Mouse (Mus musculus) MEL (cell line): Measurements from ENCODE around the gene Ranbp2. TPM values are rescaled to one million over a fixed set of nuclear protein-coding genes. Genes with fewer than 3 reads are reported as not detected.

Source experiments
- DNase-seq: peaks from one replicate; pipeline ENCODE4 v3.0.0; 2011; ENCODE audit warnings: low read depth, low spot score
- H3K27ac ChIP-seq: 2 replicates; pipeline ENCODE4 v1.5.1; 2012; ENCODE audit warnings: low read depth, mild to moderate bottlenecking, control low read depth, low read length, moderate library complexity; ENCODE audit not compliant: control insufficient read depth
- H3K27me3 ChIP-seq, 2 experiments: fragments of 150-350 bp in 1 of 2; sonication (generic) in 1 of 2; 2 replicates each; pipeline ENCODE4 v1.6.1; 2012; ENCODE audit warnings: low read length in 2 of 2, mild to moderate bottlenecking in 2 of 2, improper control_type of control experiment in 1 of 2, moderate library complexity in 1 of 2; ENCODE audit not compliant: insufficient read depth in 2 of 2, control insufficient read depth in 1 of 2
- H3K36me3 ChIP-seq, 2 experiments: 2 replicates each; pipeline ENCODE4 v1.6.1; 2012 to 2014; ENCODE audit warnings: low read length in 2 of 2, improper control_type of control experiment in 1 of 2, inconsistent platforms in 1 of 2, mild to moderate bottlenecking in 1 of 2; ENCODE audit not compliant: insufficient read depth in 2 of 2, control insufficient read depth in 1 of 2
- H3K4me1 ChIP-seq, 2 experiments: fragments of 150-350 bp in 1 of 2; sonication (generic) in 1 of 2; 2 replicates each; pipeline ENCODE4 v1.6.1; 2012; ENCODE audit warnings: low read length in 2 of 2, improper control_type of control experiment in 1 of 2, mild to moderate bottlenecking in 1 of 2; ENCODE audit not compliant: insufficient read depth in 2 of 2, control insufficient read depth in 1 of 2
- H3K4me3 ChIP-seq, 2 experiments: fragments of 150-350 bp in 1 of 2; sonication (generic) in 1 of 2; 2 replicates each; pipeline ENCODE4 v1.5.1; 2012; ENCODE audit warnings: low read depth in 2 of 2, low read length in 2 of 2, mild to moderate bottlenecking in 2 of 2, moderate library complexity in 2 of 2, control low read depth in 1 of 2, improper control_type of control experiment in 1 of 2; ENCODE audit not compliant: control insufficient read depth in 1 of 2, insufficient read depth in 1 of 2
- H3K79me2 ChIP-seq: 2 replicates; pipeline ENCODE4 v1.6.1; 2012; ENCODE audit warnings: mild to moderate bottlenecking, low read length, moderate library complexity; ENCODE audit not compliant: control insufficient read depth, poor library complexity, insufficient read depth
- H3K9ac ChIP-seq: 2 replicates; pipeline ENCODE4 v1.6.1; 2012; ENCODE audit warnings: low read depth, mild to moderate bottlenecking, control low read depth, low read length, moderate library complexity; ENCODE audit not compliant: control insufficient read depth, poor library complexity, severe bottlenecking
- H3K9me3 ChIP-seq: fragments of 150-350 bp; sonication (generic); replicated peaks from 2 replicates; pipeline ENCODE4 v1.6.1; 2012; ENCODE audit warnings: mild to moderate bottlenecking, low read length, improper control_type of control experiment, moderate library complexity; ENCODE audit not compliant: insufficient read depth
- BHLHE40 ChIP-seq: IDR thresholded peaks from 2 replicates; pipeline ENCODE4 v1.6.1; 2012; ENCODE audit warnings: low read depth, mild to moderate bottlenecking, inconsistent platforms, low read length, improper control_type of control experiment, borderline replicate concordance
- CHD1 ChIP-seq: IDR thresholded peaks from 2 replicates; pipeline ENCODE4 v1.6.1; 2012; ENCODE audit warnings: low read depth, mild to moderate bottlenecking, inconsistent platforms, low read length, improper control_type of control experiment
- CHD2 ChIP-seq: IDR thresholded peaks from 2 replicates; pipeline ENCODE4 v1.6.1; 2011; ENCODE audit warnings: low read length, improper control_type of control experiment
- CTCF ChIP-seq, 3 experiments: IDR thresholded peaks in 2 of 3; conservative IDR thresholded peaks in 1 of 3; 2 replicates each; pipeline ENCODE4 v1.5.1; 2011 to 2012; ENCODE audit warnings: low read length in 3 of 3, low read depth in 2 of 3, mild to moderate bottlenecking in 2 of 3, improper control_type of control experiment in 1 of 3, inconsistent platforms in 1 of 3, mixed read lengths in 1 of 3, moderate library complexity in 1 of 3; ENCODE audit not compliant: control insufficient read depth in 1 of 3, insufficient read depth in 1 of 3, poor library complexity in 1 of 3, severe bottlenecking in 1 of 3
- E2F4 ChIP-seq: IDR thresholded peaks from 2 replicates; pipeline ENCODE4 v1.6.1; 2011; ENCODE audit warnings: low read depth, low read length, improper control_type of control experiment, borderline replicate concordance
- ELF1 ChIP-seq: IDR thresholded peaks from 2 replicates; pipeline ENCODE4 v1.6.1; 2014; ENCODE audit warnings: low read depth, mild to moderate bottlenecking, inconsistent platforms, low read length, improper control_type of control experiment, moderate library complexity
- EP300 ChIP-seq, 2 experiments: IDR thresholded peaks; 2 replicates each; pipeline ENCODE4 v1.6.1; 2011; ENCODE audit warnings: improper control_type of control experiment in 2 of 2, low read length in 2 of 2, low read depth in 1 of 2, mild to moderate bottlenecking in 1 of 2
- ETS1 ChIP-seq: IDR thresholded peaks from 2 replicates; pipeline ENCODE4 v1.6.1; 2012; ENCODE audit warnings: low read depth, mild to moderate bottlenecking, inconsistent platforms, low read length, improper control_type of control experiment, moderate library complexity
- GABPA ChIP-seq: IDR thresholded peaks from 2 replicates; pipeline ENCODE4 v1.6.1; 2012; ENCODE audit warnings: low read depth, mild to moderate bottlenecking, inconsistent platforms, low read length, improper control_type of control experiment, moderate library complexity
- HCFC1 ChIP-seq: IDR thresholded peaks from 2 replicates; pipeline ENCODE4 v1.6.1; 2012; ENCODE audit warnings: low read depth, mild to moderate bottlenecking, inconsistent platforms, low read length, improper control_type of control experiment, moderate library complexity
- JUND ChIP-seq: IDR thresholded peaks from 2 replicates; pipeline ENCODE4 v1.6.1; 2011; ENCODE audit warnings: low read depth, mild to moderate bottlenecking, improper control_type of control experiment, low read length
- KAT2A ChIP-seq: conservative IDR thresholded peaks from 2 replicates; pipeline ENCODE4 v1.6.1; 2012; ENCODE audit warnings: low read depth, low read length, improper control_type of control experiment, inconsistent platforms
- MAFK ChIP-seq: IDR thresholded peaks from 2 replicates; pipeline ENCODE4 v1.6.1; 2011; ENCODE audit warnings: low read depth, mild to moderate bottlenecking, low read length, improper control_type of control experiment, borderline replicate concordance
- MAX ChIP-seq: IDR thresholded peaks from 2 replicates; pipeline ENCODE4 v1.6.1; 2011; ENCODE audit warnings: low read length, improper control_type of control experiment
- MAZ ChIP-seq: IDR thresholded peaks from 2 replicates; pipeline ENCODE4 v1.6.1; 2012; ENCODE audit warnings: low read depth, mild to moderate bottlenecking, inconsistent platforms, low read length, improper control_type of control experiment
- MEF2A ChIP-seq: IDR thresholded peaks from 2 replicates; pipeline ENCODE4 v1.6.1; 2014; ENCODE audit warnings: low read depth, mild to moderate bottlenecking, inconsistent platforms, low read length, improper control_type of control experiment; ENCODE audit not compliant: poor library complexity, insufficient replicate concordance, severe bottlenecking; ENCODE audit errors: extremely low read depth
- MXI1 ChIP-seq: IDR thresholded peaks from 2 replicates; pipeline ENCODE4 v1.6.1; 2011; ENCODE audit warnings: mild to moderate bottlenecking, low read depth, low read length, improper control_type of control experiment
- MYB ChIP-seq: IDR thresholded peaks from 2 replicates; pipeline ENCODE4 v1.6.1; 2011; ENCODE audit warnings: mild to moderate bottlenecking, low read depth, low read length, improper control_type of control experiment
- MYC ChIP-seq: IDR thresholded peaks from 2 replicates; pipeline ENCODE4 v1.6.1; 2011; ENCODE audit warnings: low read depth, mild to moderate bottlenecking, low read length, improper control_type of control experiment, moderate library complexity
- NELFE ChIP-seq: IDR thresholded peaks from 2 replicates; pipeline ENCODE4 v1.6.1; 2011; ENCODE audit warnings: low read depth, low read length, improper control_type of control experiment
- NRF1 ChIP-seq: IDR thresholded peaks from 2 replicates; pipeline ENCODE4 v1.6.1; 2014; ENCODE audit warnings: low read depth, mild to moderate bottlenecking, inconsistent platforms, low read length, improper control_type of control experiment, moderate library complexity; ENCODE audit not compliant: poor library complexity, insufficient read depth, severe bottlenecking
- POLR2A ChIP-seq, 2 experiments: IDR thresholded peaks; 2 replicates each; pipeline ENCODE4 v1.6.1; 2011 to 2012; ENCODE audit warnings: low read length in 2 of 2, mild to moderate bottlenecking in 2 of 2, control low read depth in 1 of 2, improper control_type of control experiment in 1 of 2, low read depth in 1 of 2, moderate library complexity in 1 of 2; ENCODE audit not compliant: control insufficient read depth in 1 of 2, insufficient read depth in 1 of 2, poor library complexity in 1 of 2
- POLR2AphosphoS2 ChIP-seq: IDR thresholded peaks from 2 replicates; pipeline ENCODE4 v1.6.1; 2011; ENCODE audit warnings: low read length, improper control_type of control experiment
- POLR2AphosphoS5 ChIP-seq: IDR thresholded peaks from 2 replicates; pipeline ENCODE4 v1.6.1; 2012; ENCODE audit warnings: low read depth, borderline replicate concordance, mild to moderate bottlenecking, inconsistent platforms, low read length, moderate library complexity, mixed read lengths
- RAD21 ChIP-seq: IDR thresholded peaks from 2 replicates; pipeline ENCODE4 v1.6.1; 2011; ENCODE audit warnings: mild to moderate bottlenecking, low read depth, low read length, improper control_type of control experiment
- RCOR1 ChIP-seq: IDR thresholded peaks from 2 replicates; pipeline ENCODE4 v1.6.1; 2012; ENCODE audit warnings: low read depth, mild to moderate bottlenecking, inconsistent platforms, low read length, improper control_type of control experiment
- SIN3A ChIP-seq: IDR thresholded peaks from 2 replicates; pipeline ENCODE4 v1.6.1; 2012; ENCODE audit warnings: low read length, improper control_type of control experiment, inconsistent platforms
- SMC3 ChIP-seq: IDR thresholded peaks from 2 replicates; pipeline ENCODE4 v1.6.1; 2011; ENCODE audit warnings: low read depth, low read length, improper control_type of control experiment
- TAL1 ChIP-seq: IDR thresholded peaks from 2 replicates; pipeline ENCODE4 v1.6.1; 2012; ENCODE audit warnings: mild to moderate bottlenecking, inconsistent platforms, low read length, moderate library complexity, mixed read lengths
- TBP ChIP-seq: IDR thresholded peaks from 2 replicates; pipeline ENCODE4 v1.8.0; 2011; ENCODE audit warnings: low read depth, low read length, improper control_type of control experiment
- TCF12 ChIP-seq: IDR thresholded peaks from 2 replicates; pipeline ENCODE4 v1.6.1; 2014; ENCODE audit warnings: low read depth, mild to moderate bottlenecking, inconsistent platforms, low read length, improper control_type of control experiment, moderate library complexity
- UBTF ChIP-seq: IDR thresholded peaks from 2 replicates; pipeline ENCODE4 v1.6.1; 2012; ENCODE audit warnings: low read depth, mild to moderate bottlenecking, inconsistent platforms, low read length, improper control_type of control experiment, moderate library complexity, borderline replicate concordance; ENCODE audit not compliant: insufficient read depth
- USF1 ChIP-seq: IDR thresholded peaks from 2 replicates; pipeline ENCODE4 v1.6.1; 2014; ENCODE audit warnings: low read depth, mild to moderate bottlenecking, inconsistent platforms, low read length, improper control_type of control experiment, moderate library complexity
- USF2 ChIP-seq, 2 experiments: IDR thresholded peaks; 2 replicates each; pipeline ENCODE4 v1.6.1; 2011 to 2012; ENCODE audit warnings: improper control_type of control experiment in 2 of 2, low read length in 2 of 2, borderline replicate concordance in 1 of 2, inconsistent platforms in 1 of 2, low read depth in 1 of 2, mild to moderate bottlenecking in 1 of 2; ENCODE audit not compliant: insufficient read depth in 1 of 2
- ZC3H11A ChIP-seq: IDR thresholded peaks from 2 replicates; pipeline ENCODE4 v1.6.1; 2012; ENCODE audit warnings: low read depth, mild to moderate bottlenecking, inconsistent platforms, low read length, improper control_type of control experiment
- ZKSCAN1 ChIP-seq: IDR thresholded peaks from 2 replicates; pipeline ENCODE4 v1.6.1; 2012; ENCODE audit warnings: low read depth, mild to moderate bottlenecking, inconsistent platforms, low read length, improper control_type of control experiment, moderate library complexity
- ZMIZ1 ChIP-seq: IDR thresholded peaks from 2 replicates; pipeline ENCODE4 v1.6.1; 2012; ENCODE audit warnings: low read depth, mild to moderate bottlenecking, inconsistent platforms, low read length, improper control_type of control experiment, moderate library complexity
- ZNF384 ChIP-seq: IDR thresholded peaks from 2 replicates; pipeline ENCODE4 v1.6.1; 2012; ENCODE audit warnings: low read depth, mild to moderate bottlenecking, inconsistent platforms, low read length, improper control_type of control experiment
- polyA plus RNA-seq, 2 experiments: library from polyadenylated mRNA; stranded (reverse) in 1 of 2; unstranded in 1 of 2; fragments of >175 nt in 1 of 2; fragments of >200 nt in 1 of 2; gene quantifications; 2 replicates each; pipeline versions ENCODE4 v1.2.1 to v1.2.4; 2012; ENCODE audit warnings: low replicate concordance in 2 of 2, low read depth in 1 of 2; ENCODE audit not compliant: insufficient read length in 2 of 2, insufficient read depth in 1 of 2, missing spikeins in 1 of 2
- total RNA-seq: library from RNA; depleted of rRNA; stranded (reverse); fragments of 300-350 nt; gene quantifications from 2 replicates; pipeline ENCODE4 v1.2.3, GENCODE M21; 2012

Ranbp2 gene
- total and polyA plus RNA-seq, 3 experiments: 52.3 to 114 (median 73.5) TPM

GRCm38 (mm10) chr10:58445850-58446249 lies 870 bp upstream of the Ranbp2 start:
- Histone ChIP-seq H3K9me3 (no peaks in the 10 kb centered on the region), H3K4me3 (peak overlapping the region; percentile 90 to 96), H3K27me3 (no peaks in the 10 kb centered on the region), H3K27ac (peak overlapping the region; percentile 100), H3K9ac (peak overlapping the region; percentile 94), H3K4me1 (peaks cover 8 to 18% of the 10 kb centered on the region in 2 experiments), H3K79me2 (peaks cover 36% of the 10 kb centered on the region), H3K36me3 (peaks cover 2 to 26% of the 10 kb centered on the region in 2 experiments)
- peak; percentile 84 for DNase-seq
- TF ChIP-seq NRF1 (no peak), BHLHE40 (no peak), MAZ (no peak), TCF12 (0 out of 2 replicates have a peak, but pooled peaks have one; percentile 30), POLR2AphosphoS5 (no peak), ETS1 (peak; percentile 38; the same call in 1 of the 2 replicates), USF1 (no peak), SMC3 (no peak), KAT2A (no peak), ZMIZ1 (no peak), ZKSCAN1 (no peak), E2F4 (no peak), RCOR1 (no peak), MYB (no peak), USF2 (IDR thresholded peaks at IDR 0.05; ENCODE audit: borderline replicate concordance in 1 of 2, insufficient read depth in 1 of 2, low read depth in 1 of 2, low read length in 2 of 2) (no peak), CHD2 (no peak), RAD21 (no peak), ZC3H11A (no peak), NELFE (no peak), ELF1 (no peak), CHD1 (no peak), SIN3A (no peak), GABPA (no peak), ZNF384 (no peak), JUND (no peak), MXI1 (no peak), TBP (peak; percentile 62; the same call in 1 of the 2 replicates), POLR2A (IDR thresholded peaks at IDR 0.05; ENCODE audit: control insufficient read depth in 1 of 2, insufficient read depth in 1 of 2, low read depth in 1 of 2, low read length in 2 of 2, poor library complexity in 1 of 2) (no peak), EP300 (IDR thresholded peaks at IDR 0.05; ENCODE audit: low read depth in 1 of 2, low read length in 2 of 2) (peak in 1 of 2 experiments; percentile 44; a peak in 1 of 4 replicates), CTCF (IDR thresholded peaks at IDR 0.05 in 2 of 3, conservative IDR thresholded peaks at IDR 0.05 in 1 of 3; ENCODE audit: control insufficient read depth in 1 of 3, insufficient read depth in 1 of 3, low read depth in 2 of 3, low read length in 3 of 3, poor library complexity in 1 of 3, severe bottlenecking in 1 of 3) (no peak), MEF2A (no peak), HCFC1 (no peak), MAX (no peak), TAL1 (peak; percentile 69), MYC (no peak), MAFK (no peak), POLR2AphosphoS2 (no peak; the same call in 1 of the 2 replicates), UBTF (no peak)
